Mouse (Mus musculus) stomach, postnatal 0 days (tissue): ENCODE measurements around the gene Syt1. TPM values are rescaled to one million over a fixed set of nuclear protein-coding genes. Genes with fewer than 3 reads are reported as not detected.

Experiments used
- ATAC-seq: fragments of 200-750 bp; cut with Nextera tagmentation; 2 replicates; pipeline ENCODE4 v1.8.0; 2017; ENCODE audit not compliant: low FRiP score, low TSS enrichment
- DNase-seq: peaks from one replicate; pipeline ENCODE4 v3.0.0-alpha.2; 2016; ENCODE audit warnings: low spot score
- H3K27ac ChIP-seq: fragments of 300-500 bp; sonication (generic); replicated peaks from 2 replicates; pipeline ENCODE4 v1.5.1; 2014; ENCODE audit warnings: mild to moderate bottlenecking, control low read depth
- H3K27me3 ChIP-seq: fragments of 300-500 bp; sonication (generic); 2 replicates; pipeline ENCODE4 v1.6.1; 2014; ENCODE audit warnings: low read length; ENCODE audit not compliant: control insufficient read depth, insufficient read depth
- H3K36me3 ChIP-seq: fragments of 300-500 bp; sonication (generic); 2 replicates; pipeline ENCODE4 v1.6.1; 2014; ENCODE audit warnings: low read length, mixed read lengths; ENCODE audit not compliant: control insufficient read depth, insufficient read depth
- H3K4me1 ChIP-seq: fragments of 300-500 bp; sonication (generic); replicated peaks from 2 replicates; pipeline ENCODE4 v1.6.1; 2014; ENCODE audit warnings: antibody characterized with exemption; ENCODE audit not compliant: control insufficient read depth, insufficient read depth
- H3K4me2 ChIP-seq: fragments of 300-500 bp; sonication (generic); replicated peaks from 2 replicates; pipeline ENCODE4 v1.6.1; 2014; ENCODE audit warnings: low read depth, mild to moderate bottlenecking, control low read depth, moderate library complexity
- H3K4me3 ChIP-seq: fragments of 300-500 bp; sonication (generic); 2 replicates; pipeline ENCODE4 v1.5.1; 2014; ENCODE audit warnings: low read depth, low read length, control low read depth
- H3K9ac ChIP-seq: fragments of 300-500 bp; sonication (generic); 2 replicates; pipeline ENCODE4 v1.6.1; 2014; ENCODE audit warnings: mild to moderate bottlenecking, low read length, control low read depth, mixed read lengths
- H3K9me3 ChIP-seq: fragments of 300-500 bp; sonication (generic); 2 replicates; pipeline ENCODE4 v1.6.1; 2016; ENCODE audit warnings: low read length; ENCODE audit not compliant: control insufficient read depth
- CTCF ChIP-seq: IDR thresholded peaks from 2 replicates; pipeline ENCODE4 v1.5.1; 2016; ENCODE audit warnings: antibody characterized with exemption, low read depth, mild to moderate bottlenecking, moderate library complexity
- EP300 ChIP-seq: optimal IDR thresholded peaks from 2 replicates; pipeline ENCODE3; 2016; ENCODE audit warnings: antibody characterized with exemption
- WGBS: fragments of 180-500 bp; shearing (Covaris S2); extraction: QIAGEN DNeasy Blood & Tissue Kit; methylation state at CpG from one replicate; pipeline ENCODE4 v1.1.7; 2014; 5-methylcytosine and 5-hydroxymethylcytosine counted together
- polyA plus RNA-seq: library from polyadenylated mRNA; unstranded; fragments of >200 nt; fragmentation: Nextera tagmentation; extraction: Ambion mirVana; gene quantifications from 2 replicates; pipeline ENCODE4 v1.2.1, GENCODE M21; 2015

Syt1 gene
- polyA plus RNA-seq, 1 experiment from 2014 or later = 3.5 TPM

- WGBS = 90% methylated on average over 5 of the region's 5 CpGs
Measured at GRCm38 (mm10) chr10:108782817-108783216, 228.0 kb downstream of the Syt1 start.

GRCm38 (mm10) chr10:108780614-108781013 is 230.2 kb downstream of the Syt1 start:
- H3K9me3 ChIP-seq = no peaks in the 10 kb centered on the region
- no peaks in the 10 kb centered on the region for H3K36me3 ChIP-seq
- DNase-seq (no peak), ATAC-seq (no peak)
- TF ChIP-seq CTCF = no peak
- no peak for TF ChIP-seq EP300
- H3K4me3 ChIP-seq = no peak overlapping the region
- no peak overlapping the region for H3K4me2 ChIP-seq
- H3K27me3 ChIP-seq = no peaks in the 10 kb centered on the region
- WGBS = 86% methylated on average over 3 of the region's 3 CpGs
- H3K4me1 ChIP-seq = no peaks in the 10 kb centered on the region
- no peak overlapping the region for H3K9ac ChIP-seq
- no peak overlapping the region for H3K27ac ChIP-seq

More at GRCm38 (mm10) chr10:108782817-108783216, 228.0 kb downstream of the Syt1 start:
- Histone ChIP-seq H3K36me3 (no peaks in the 10 kb centered on the region), H3K27ac (no peak overlapping the region), H3K27me3 (no peaks in the 10 kb centered on the region), H3K9ac (no peak overlapping the region), H3K4me3 (no peak overlapping the region), H3K4me2 (no peak overlapping the region), H3K9me3 (no peaks in the 10 kb centered on the region), H3K4me1 (no peaks in the 10 kb centered on the region)
- DNase-seq (no peak), ATAC-seq (no peak)
- TF ChIP-seq CTCF = no peak
- no peak for TF ChIP-seq EP300

- Histone ChIP-seq H3K4me2 (no peak overlapping the region), H3K9ac (no peak overlapping the region), H3K4me1 (no peaks in the 10 kb centered on the region), H3K27ac (no peak overlapping the region), H3K9me3 (no peaks in the 10 kb centered on the region), H3K4me3 (no peak overlapping the region), H3K27me3 (no peaks in the 10 kb centered on the region), H3K36me3 (no peaks in the 10 kb centered on the region)
- no peak for DNase-seq
- ATAC-seq = no peak
- 60% methylated on average over 8 of the region's 8 CpGs for WGBS
- TF ChIP-seq CTCF (no peak), EP300 (no peak)
Measured at GRCm38 (mm10) chr10:108776735-108777134, 234.0 kb downstream of the Syt1 start.

- ATAC-seq (no peak), DNase-seq (no peak)
Measured at GRCm38 (mm10) chr10:108771081-108771480, 239.7 kb downstream of the Syt1 start.

GRCm38 (mm10) chr10:108765564-108765963 is 245.2 kb downstream of the Syt1 start:
- DNase-seq = no peak
- no peak overlapping the region for H3K4me2 ChIP-seq
- no peak for TF ChIP-seq CTCF
- no peak for TF ChIP-seq EP300

More at GRCm38 (mm10) chr10:108771081-108771480, 239.7 kb downstream of the Syt1 start:
- Histone ChIP-seq H3K27ac (no peak overlapping the region), H3K9ac (no peak overlapping the region), H3K9me3 (no peaks in the 10 kb centered on the region), H3K27me3 (no peaks in the 10 kb centered on the region), H3K4me2 (no peak overlapping the region), H3K4me1 (no peaks in the 10 kb centered on the region), H3K4me3 (no peak overlapping the region), H3K36me3 (no peaks in the 10 kb centered on the region)
- 78% methylated on average over 6 of the region's 6 CpGs for WGBS
- TF ChIP-seq CTCF (no peak), EP300 (no peak)

GRCm38 (mm10) chr10:108763722-108764121 is 247.1 kb downstream of the Syt1 start:
- TF ChIP-seq CTCF = no peak
- TF ChIP-seq EP300 = no peak
- no peaks in the 10 kb centered on the region for H3K27me3 ChIP-seq
- H3K9me3 ChIP-seq = no peaks in the 10 kb centered on the region
- no peak overlapping the region for H3K4me3 ChIP-seq
- DNase-seq = no peak
- no peak for ATAC-seq
- no peaks in the 10 kb centered on the region for H3K4me1 ChIP-seq
- no peak overlapping the region for H3K4me2 ChIP-seq
- no peak overlapping the region for H3K27ac ChIP-seq
- H3K9ac ChIP-seq = no peak overlapping the region
- 89% methylated on average over 6 of the region's 6 CpGs for WGBS
- H3K36me3 ChIP-seq = no peaks in the 10 kb centered on the region

More at GRCm38 (mm10) chr10:108765564-108765963, 245.2 kb downstream of the Syt1 start:
- no peaks in the 10 kb centered on the region for H3K4me1 ChIP-seq
- no peaks in the 10 kb centered on the region for H3K27me3 ChIP-seq
- no peak for ATAC-seq
- no peak overlapping the region for H3K4me3 ChIP-seq
- H3K27ac ChIP-seq = no peak overlapping the region
- no peak overlapping the region for H3K9ac ChIP-seq
- H3K36me3 ChIP-seq = no peaks in the 10 kb centered on the region
- no peaks in the 10 kb centered on the region for H3K9me3 ChIP-seq
